Mouse (Mus musculus): ENCODE measurements around the gene Cdc26.

GRCm38 (mm10) chr4:62411606-62412005 lies 3.2 kb upstream of the Cdc26 start:
- TF ChIP-seq CTCF (IDR thresholded peaks at IDR 0.05; ENCODE audit: low read depth, low read length) (no peak), TAL1 (conservative IDR thresholded peaks at IDR 0.05; ENCODE audit: low read depth, low read length) (no peak)
